Mouse (Mus musculus) cortical plate, adult 2 months (tissue): ENCODE results near the gene Mtch2. TPM values are rescaled to one million over a fixed set of nuclear protein-coding genes. Genes with fewer than 3 reads are reported as not detected.

Source experiments
- H3K27ac ChIP-seq: fragments of 200-500 bp; 2 replicates; pipeline ENCODE4 v1.5.1; 2012; ENCODE audit warnings: low read length, control low read depth, inconsistent platforms; ENCODE audit not compliant: insufficient read depth
- H3K4me1 ChIP-seq: fragments of 200-500 bp; 2 replicates; pipeline ENCODE4 v1.6.1; 2011; ENCODE audit warnings: low read length; ENCODE audit not compliant: control insufficient read depth, insufficient read depth
- H3K4me3 ChIP-seq: fragments of 200-500 bp; 2 replicates; pipeline ENCODE4 v1.5.1; 2011; ENCODE audit warnings: mild to moderate bottlenecking, low read length, control low read depth; ENCODE audit not compliant: insufficient read depth
- CTCF ChIP-seq: fragments of 200-500 bp; IDR thresholded peaks from 2 replicates; pipeline ENCODE4 v1.5.1; 2011; ENCODE audit warnings: mild to moderate bottlenecking, control low read depth, low read length; ENCODE audit not compliant: insufficient read depth; ENCODE audit errors: extremely low read depth
- POLR2A ChIP-seq: fragments of 200-500 bp; IDR thresholded peaks from 2 replicates; pipeline ENCODE4 v1.6.1; 2011; ENCODE audit warnings: mild to moderate bottlenecking, low read length, control low read depth; ENCODE audit not compliant: insufficient read depth; ENCODE audit errors: extremely low read depth
- polyA plus RNA-seq: library from polyadenylated mRNA; depleted of rRNA; stranded (reverse); fragments of >200 nt; gene quantifications from 2 replicates; pipeline ENCODE4 v1.2.3, GENCODE M21; 2012

The Mtch2 gene
- polyA plus RNA-seq, 1 experiment = 135 TPM

- Histone ChIP-seq H3K4me1 (no peaks in the 10 kb centered on the region), H3K4me3 (no peak overlapping the region), H3K27ac (no peak overlapping the region)
- TF ChIP-seq CTCF (no peak), POLR2A (no peak)
These were observed 21.3 kb upstream of the Mtch2 start for GRCm38 (mm10) chr2:90825515-90826172.

GRCm38 (mm10) chr2:90828739-90829138 is 18.2 kb upstream of the Mtch2 start:
- Histone ChIP-seq H3K4me1 (no peaks in the 10 kb centered on the region), H3K27ac (no peak overlapping the region), H3K4me3 (no peak overlapping the region)
- TF ChIP-seq CTCF = no peak

GRCm38 (mm10) chr2:90833502-90833901 is 13.5 kb upstream of the Mtch2 start:
- TF ChIP-seq CTCF (no peak), POLR2A (no peak)

GRCm38 (mm10) chr2:90838621-90839020 is 8.3 kb upstream of the Mtch2 start:
- Histone ChIP-seq H3K4me3 (no peak overlapping the region), H3K4me1 (no peaks in the 10 kb centered on the region), H3K27ac (no peak overlapping the region)
- TF ChIP-seq POLR2A (no peak), CTCF (no peak)

More at GRCm38 (mm10) chr2:90833502-90833901, 13.5 kb upstream of the Mtch2 start:
- Histone ChIP-seq H3K4me1 (no peaks in the 10 kb centered on the region), H3K27ac (no peak overlapping the region), H3K4me3 (no peak overlapping the region)

GRCm38 (mm10) chr2:90843666-90844065 is 3.3 kb upstream of the Mtch2 start:
- no peaks in the 10 kb centered on the region for H3K4me1 ChIP-seq
- no peak overlapping the region for H3K4me3 ChIP-seq
- no peak overlapping the region for H3K27ac ChIP-seq
- TF ChIP-seq CTCF (no peak), POLR2A (no peak)

GRCm38 (mm10) chr2:90844262-90844661 is 2.7 kb upstream of the Mtch2 start:
- no peak for TF ChIP-seq POLR2A
- no peak for TF ChIP-seq CTCF
- H3K4me1 ChIP-seq = no peaks in the 10 kb centered on the region; the same call in 1 of the 2 replicates
- no peak overlapping the region for H3K27ac ChIP-seq
- H3K4me3 ChIP-seq = no peak overlapping the region

- H3K27ac ChIP-seq = no peak overlapping the region
- H3K4me1 ChIP-seq = no peaks in the 10 kb centered on the region; the same call in 1 of the 2 replicates
- no peak for TF ChIP-seq CTCF
- TF ChIP-seq POLR2A = no peak
- H3K4me3 ChIP-seq = no peak overlapping the region
These were observed 1.7 kb upstream of the Mtch2 start for GRCm38 (mm10) chr2:90845234-90845633.

- H3K4me1 ChIP-seq = peaks cover 3% of the 10 kb centered on the region; the same call in 1 of the 2 replicates
- TF ChIP-seq POLR2A (no peak), CTCF (no peak)
- peak overlapping the region; percentile 87; the same call in 1 of the 2 replicates for H3K4me3 ChIP-seq
- H3K27ac ChIP-seq = peak overlapping the region; percentile 53
These were observed 784 bp upstream of the Mtch2 start for GRCm38 (mm10) chr2:90846171-90846570.

GRCm38 (mm10) chr2:90846597-90846954 is 379 bp upstream of the Mtch2 start:
- Histone ChIP-seq H3K4me1 (peaks cover 3% of the 10 kb centered on the region; the same call in 1 of the 2 replicates), H3K27ac (peak overlapping the region; percentile 53), H3K4me3 (peak overlapping the region; percentile 87)
- TF ChIP-seq POLR2A (no peak), CTCF (no peak)

- peaks cover 3% of the 10 kb centered on the region; the same call in 1 of the 2 replicates for H3K4me1 ChIP-seq
- no peak for TF ChIP-seq CTCF
- peak overlapping the region; percentile 87 for H3K4me3 ChIP-seq
- peak overlapping the region; percentile 89 for H3K27ac ChIP-seq
These were observed 711 bp downstream of the Mtch2 start for GRCm38 (mm10) chr2:90847681-90848050.
